Mouse (Mus musculus) kidney, postnatal 14 days (tissue): ENCODE data around the gene Olfr287.

Source experiments
- DNase-seq: peaks from one replicate; pipeline ENCODE4 v3.0.0; 2022; ENCODE audit warnings: mixed read lengths

Olfr287 gene

GRCm38 (mm10) chr15:98220877-98221276 lies at the start of gene Olfr287, which contains the start of gene Gm44579:
Olfr287 (minus strand) TSS chr15:98221056.
Gm44579 (minus strand) TSS chr15:98220977.
- no peak for DNase-seq

GRCm38 (mm10) chr15:98257776-98258175 lies 36.9 kb upstream of the Olfr287 start:
- no peak for DNase-seq

GRCm38 (mm10) chr15:98257193-98257592 lies 36.3 kb upstream of the Olfr287 start, which contains the start of gene H1fnt:
H1fnt (minus strand) TSS chr15:98257293.
- no peak for DNase-seq

GRCm38 (mm10) chr15:98256271-98256670 lies 35.4 kb upstream of the Olfr287 start:
- DNase-seq: no peak

GRCm38 (mm10) chr15:98235442-98235841 lies 14.6 kb upstream of the Olfr287 start:
- DNase-seq: no peak

GRCm38 (mm10) chr15:98234350-98234749 lies 13.5 kb upstream of the Olfr287 start, which contains the start of gene Olfr286:
Olfr286 (minus strand) TSS chr15:98234450.
- no peak for DNase-seq

- no peak for DNase-seq
Measured at GRCm38 (mm10) chr15:98226096-98226495, 5.2 kb upstream of the Olfr287 start.

- DNase-seq: no peak
Measured at GRCm38 (mm10) chr15:98225610-98226009, 4.8 kb upstream of the Olfr287 start.

- no peak for DNase-seq
Measured at GRCm38 (mm10) chr15:98222377-98222776, 1.5 kb upstream of the Olfr287 start.

- DNase-seq: no peak
Measured at GRCm38 (mm10) chr15:98214130-98214529, 6.7 kb downstream of the Olfr287 start.

- peak; percentile 52 for DNase-seq
Measured at GRCm38 (mm10) chr15:98213336-98213870, 7.5 kb downstream of the Olfr287 start.

- DNase-seq: peak; percentile 53
Measured at GRCm38 (mm10) chr15:98209676-98210075, 11.2 kb downstream of the Olfr287 start.

- no peak for DNase-seq
Measured at GRCm38 (mm10) chr15:98195442-98195841, 25.4 kb downstream of the Olfr287 start, which contains the start of gene Olfr288. Olfr288 (minus strand) TSS chr15:98195542.

- no peak for DNase-seq
Measured at GRCm38 (mm10) chr15:98184456-98184855, 36.4 kb downstream of the Olfr287 start.

- no peak for DNase-seq
Measured at GRCm38 (mm10) chr15:98181856-98182570, 38.8 kb downstream of the Olfr287 start.

- peak; percentile 93 for DNase-seq
Measured at GRCm38 (mm10) chr15:98181132-98181711, 39.6 kb downstream of the Olfr287 start.

- no peak for DNase-seq
Measured at GRCm38 (mm10) chr15:98180567-98181131, 40.2 kb downstream of the Olfr287 start.

- no peak for DNase-seq
Measured at GRCm38 (mm10) chr15:98177320-98177719, 43.5 kb downstream of the Olfr287 start.

- peak; percentile 44 for DNase-seq
Measured at GRCm38 (mm10) chr15:98173821-98174220, 47.0 kb downstream of the Olfr287 start.

- DNase-seq: no peak
Measured at GRCm38 (mm10) chr15:98172113-98172512, 48.7 kb downstream of the Olfr287 start.

- DNase-seq: no peak
Measured at GRCm38 (mm10) chr15:98170917-98171316, 49.9 kb downstream of the Olfr287 start.

- DNase-seq: no peak
Measured at GRCm38 (mm10) chr15:98170365-98170764, 50.5 kb downstream of the Olfr287 start.

- no peak for DNase-seq
Measured at GRCm38 (mm10) chr15:98168622-98169004, 52.2 kb downstream of the Olfr287 start.
